Mouse (Mus musculus) bone marrow, adult 2 months (tissue): ENCODE results near the gene Tmprss4.

Experiments
- CTCF ChIP-seq: fragments of 200-500 bp; IDR thresholded peaks from 2 replicates; pipeline ENCODE4 v1.5.1; 2011; ENCODE audit warnings: low read length, control low read depth; ENCODE audit not compliant: control insufficient read depth, insufficient read depth
- POLR2A ChIP-seq: fragments of 200-500 bp; IDR thresholded peaks from 2 replicates; pipeline ENCODE4 v1.6.1; 2011; ENCODE audit warnings: low read depth, mild to moderate bottlenecking, control low read depth, low read length, borderline replicate concordance; ENCODE audit not compliant: control insufficient read depth

DNA sequence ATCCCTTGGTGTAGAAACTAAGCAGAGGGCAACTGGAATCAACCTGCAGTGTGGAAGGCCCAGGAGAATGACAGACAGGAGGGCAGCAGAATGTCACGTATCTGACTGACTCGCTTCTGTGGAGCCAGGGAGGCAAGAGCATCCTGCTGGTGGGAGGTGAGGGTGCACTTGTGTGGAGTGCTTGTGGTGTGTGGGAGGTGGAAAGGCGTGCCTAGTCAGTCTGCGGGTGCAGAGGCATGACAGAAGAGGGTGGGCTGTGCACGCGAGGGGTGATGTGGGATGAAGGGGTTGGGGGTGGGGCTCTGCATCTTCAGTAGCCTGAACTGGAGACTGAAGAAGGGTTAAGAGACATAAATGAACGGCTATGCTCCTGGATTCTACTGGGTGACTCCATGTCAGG, 50.5 kb downstream of the Tmprss4 start:
- no peak for TF ChIP-seq CTCF
- no peak for TF ChIP-seq POLR2A
